Mouse (Mus musculus): ENCODE results near the gene Swap70. TPM values are rescaled to one million over a fixed set of nuclear protein-coding genes. Genes with fewer than 3 reads are reported as not detected.

The Swap70 gene
- polyA plus RNA-seq, 1 experiment from 2014 or later, result 28.2 TPM

- Histone ChIP-seq H3K4me3 (ENCODE audit: low read depth, low read length) (no peak overlapping the region), H3K36me3 (ENCODE audit: control insufficient read depth, insufficient read depth, low read length) (no peaks in the 10 kb centered on the region), H3K9me3 (ENCODE audit: control insufficient read depth, low read length) (no peaks in the 10 kb centered on the region), H3K4me1 (ENCODE audit: control insufficient read depth, insufficient read depth, low read length) (no peaks in the 10 kb centered on the region), H3K4me2 (ENCODE audit: low read depth, severe bottlenecking) (no peak overlapping the region), H3K9ac (ENCODE audit: low read length) (no peak overlapping the region), H3K27ac (replicated peaks; ENCODE audit: low read depth, low read length) (no peak overlapping the region), H3K27me3 (ENCODE audit: control insufficient read depth, insufficient read depth, low read length) (no peaks in the 10 kb centered on the region)
- 86% methylated on average over 11 of the region's 11 CpGs for WGBS
- ATAC-seq (ENCODE audit: insufficient number of reproducible peaks, low FRiP score, low TSS enrichment, low read depth), result no peak
- no peak for DNase-seq (ENCODE audit: low spot score)
Observed at GRCm38 (mm10) chr7:110258196-110258950, 36.9 kb downstream of the Swap70 start.

DNA sequence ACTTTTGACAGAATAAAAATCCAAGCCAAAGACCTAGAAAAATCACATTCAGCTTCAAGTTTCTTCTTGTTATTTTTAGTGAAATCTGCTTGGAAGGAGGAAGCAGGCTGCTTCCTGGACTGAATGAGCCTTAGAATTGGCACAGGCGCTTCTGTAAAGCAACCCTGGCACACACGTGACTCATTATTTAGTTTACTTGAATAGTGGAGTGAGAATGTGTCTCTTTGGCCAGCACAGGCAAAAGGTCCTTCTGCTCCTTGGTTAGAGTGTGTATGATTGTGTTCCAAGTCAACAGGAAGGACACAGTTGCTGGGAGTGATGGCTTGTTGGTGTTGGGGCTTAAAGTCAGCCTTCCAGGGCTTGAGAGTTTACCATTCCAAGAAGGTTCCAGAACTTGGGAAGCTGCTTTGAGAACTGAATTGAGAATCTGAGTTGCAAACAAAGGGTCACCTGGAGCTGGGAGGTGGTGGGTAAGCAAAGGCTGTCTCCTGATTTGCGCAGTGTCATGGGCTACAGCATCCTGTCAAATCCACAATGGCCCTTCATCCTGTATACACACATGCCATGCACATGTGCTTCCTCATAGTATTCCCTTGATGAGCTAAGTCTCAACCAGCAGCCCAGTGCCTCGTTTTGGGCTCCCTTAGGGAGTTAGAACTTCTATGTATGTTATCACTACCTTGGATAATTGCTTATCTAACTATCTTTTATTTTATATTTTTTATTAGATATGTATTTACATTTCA, 38.6 kb downstream of the Swap70 start:
- Histone ChIP-seq H3K36me3 (ENCODE audit: control insufficient read depth, insufficient read depth, low read length) (no peaks in the 10 kb centered on the region), H3K9ac (ENCODE audit: low read length) (no peak overlapping the region), H3K4me1 (ENCODE audit: control insufficient read depth, insufficient read depth, low read length) (no peaks in the 10 kb centered on the region), H3K4me3 (ENCODE audit: low read depth, low read length) (no peak overlapping the region), H3K4me2 (ENCODE audit: low read depth, severe bottlenecking) (no peak overlapping the region), H3K9me3 (ENCODE audit: control insufficient read depth, low read length) (no peaks in the 10 kb centered on the region), H3K27me3 (ENCODE audit: control insufficient read depth, insufficient read depth, low read length) (no peaks in the 10 kb centered on the region), H3K27ac (replicated peaks; ENCODE audit: low read depth, low read length) (no peak overlapping the region)
- WGBS, result 81% methylated on average over 4 of the region's 4 CpGs
- no peak for ATAC-seq (ENCODE audit: insufficient number of reproducible peaks, low FRiP score, low TSS enrichment, low read depth)
- DNase-seq (ENCODE audit: low spot score), result no peak

DNA sequence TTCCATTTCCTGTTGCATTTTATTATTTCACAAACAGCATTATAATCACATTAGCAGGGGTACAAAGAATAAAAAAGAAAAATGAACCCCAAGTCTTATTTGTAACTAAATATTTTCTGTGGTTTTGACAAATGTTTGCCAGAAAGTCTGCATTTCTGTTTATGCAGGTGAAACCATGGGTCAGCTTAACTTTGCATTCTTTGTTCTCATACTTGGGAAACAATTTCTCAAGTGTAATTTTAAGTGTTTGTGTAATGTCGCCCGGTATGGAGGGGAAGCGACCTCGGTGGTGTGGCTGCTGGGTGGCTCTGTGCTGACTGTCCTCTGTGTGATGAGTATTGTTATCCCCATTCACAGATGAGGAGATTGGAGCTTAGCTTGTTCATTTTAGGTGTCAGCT, 40.3 kb downstream of the Swap70 start:
- Histone ChIP-seq H3K4me3 (ENCODE audit: low read depth, low read length) (no peak overlapping the region), H3K36me3 (ENCODE audit: control insufficient read depth, insufficient read depth, low read length) (no peaks in the 10 kb centered on the region), H3K4me2 (ENCODE audit: low read depth, severe bottlenecking) (no peak overlapping the region), H3K9ac (ENCODE audit: low read length) (no peak overlapping the region), H3K27me3 (ENCODE audit: control insufficient read depth, insufficient read depth, low read length) (no peaks in the 10 kb centered on the region), H3K9me3 (ENCODE audit: control insufficient read depth, low read length) (no peaks in the 10 kb centered on the region), H3K27ac (replicated peaks; ENCODE audit: low read depth, low read length) (no peak overlapping the region), H3K4me1 (ENCODE audit: control insufficient read depth, insufficient read depth, low read length) (no peaks in the 10 kb centered on the region)
- ATAC-seq (ENCODE audit: insufficient number of reproducible peaks, low FRiP score, low TSS enrichment, low read depth) (no peak), DNase-seq (ENCODE audit: low spot score) (no peak)
- 85% methylated on average over 4 of the region's 4 CpGs for WGBS

DNA sequence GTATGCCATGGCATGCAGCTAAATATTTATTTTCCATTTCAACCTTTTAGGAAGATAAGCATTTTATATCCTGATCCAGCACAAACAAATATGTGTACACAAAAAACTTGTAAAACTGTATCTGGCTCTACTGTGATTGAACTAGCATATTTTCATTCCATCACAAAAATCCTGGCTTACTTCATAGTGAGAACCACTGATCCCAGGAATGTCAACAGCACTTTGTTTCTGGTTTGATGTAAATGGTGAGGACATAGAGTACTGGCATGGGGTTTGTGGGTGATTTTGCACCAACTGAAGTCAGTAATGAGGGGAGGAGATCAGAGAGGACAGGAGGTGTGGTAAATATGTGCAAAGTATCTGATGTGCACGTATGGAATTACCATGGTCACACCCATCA, 41.1 kb downstream of the Swap70 start:
- Histone ChIP-seq H3K36me3 (ENCODE audit: control insufficient read depth, insufficient read depth, low read length) (no peaks in the 10 kb centered on the region), H3K4me3 (ENCODE audit: low read depth, low read length) (no peak overlapping the region), H3K27me3 (ENCODE audit: control insufficient read depth, insufficient read depth, low read length) (no peaks in the 10 kb centered on the region), H3K9me3 (ENCODE audit: control insufficient read depth, low read length) (no peaks in the 10 kb centered on the region), H3K27ac (replicated peaks; ENCODE audit: low read depth, low read length) (no peak overlapping the region), H3K4me2 (ENCODE audit: low read depth, severe bottlenecking) (no peak overlapping the region), H3K9ac (ENCODE audit: low read length) (no peak overlapping the region), H3K4me1 (ENCODE audit: control insufficient read depth, insufficient read depth, low read length) (no peaks in the 10 kb centered on the region)
- ATAC-seq (ENCODE audit: insufficient number of reproducible peaks, low FRiP score, low TSS enrichment, low read depth) (no peak), DNase-seq (ENCODE audit: low spot score) (no peak)
- 69% methylated on average over 1 of the region's 1 CpGs for WGBS

DNA sequence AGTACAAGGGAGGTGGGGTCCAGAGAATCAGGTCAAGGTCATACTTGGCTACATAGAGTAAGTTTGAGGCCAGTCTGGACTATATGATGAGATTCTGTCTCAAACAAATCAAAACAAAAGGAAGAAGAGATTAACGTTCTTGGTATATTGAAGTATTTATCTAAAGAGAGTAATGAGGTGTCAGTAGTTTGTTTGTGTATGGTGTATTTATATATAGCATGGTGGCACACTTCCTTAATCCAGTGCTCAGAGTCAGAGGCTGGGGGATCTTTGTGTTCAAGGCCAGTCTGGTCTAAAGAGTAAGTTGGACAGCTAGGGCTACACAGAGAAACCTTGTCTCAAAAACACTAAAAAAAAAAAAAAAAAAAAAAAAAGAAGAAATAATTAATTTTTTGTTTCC, 42.0 kb downstream of the Swap70 start:
- DNase-seq (ENCODE audit: low spot score) (no peak), ATAC-seq (ENCODE audit: insufficient number of reproducible peaks, low FRiP score, low TSS enrichment, low read depth) (no peak)
- Histone ChIP-seq H3K36me3 (ENCODE audit: control insufficient read depth, insufficient read depth, low read length) (no peaks in the 10 kb centered on the region), H3K9ac (ENCODE audit: low read length) (no peak overlapping the region), H3K9me3 (ENCODE audit: control insufficient read depth, low read length) (no peaks in the 10 kb centered on the region), H3K27ac (replicated peaks; ENCODE audit: low read depth, low read length) (no peak overlapping the region), H3K4me1 (ENCODE audit: control insufficient read depth, insufficient read depth, low read length) (no peaks in the 10 kb centered on the region), H3K4me2 (ENCODE audit: low read depth, severe bottlenecking) (no peak overlapping the region), H3K27me3 (ENCODE audit: control insufficient read depth, insufficient read depth, low read length) (no peaks in the 10 kb centered on the region), H3K4me3 (ENCODE audit: low read depth, low read length) (no peak overlapping the region)
- 83% methylated on average over 1 of the region's 1 CpGs for WGBS

DNA sequence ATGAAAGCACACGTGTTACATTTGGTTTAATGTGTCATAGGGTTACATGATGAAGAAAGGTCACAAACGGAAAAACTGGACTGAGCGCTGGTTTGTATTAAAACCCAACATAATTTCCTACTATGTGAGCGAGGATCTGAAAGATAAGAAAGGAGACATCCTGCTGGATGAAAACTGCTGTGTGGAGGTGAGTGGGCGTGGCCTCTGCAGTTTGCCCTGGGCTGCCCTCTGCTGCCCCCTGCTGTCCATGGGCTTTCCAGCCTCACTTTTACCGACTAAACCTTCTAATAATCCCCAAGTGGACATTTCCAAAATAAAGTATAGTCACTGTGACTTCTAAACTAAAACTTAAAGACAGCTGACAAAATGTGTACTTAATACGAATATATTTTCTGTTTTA, 44.3 kb downstream of the Swap70 start:
- H3K4me1 ChIP-seq (ENCODE audit: control insufficient read depth, insufficient read depth, low read length), result no peaks in the 10 kb centered on the region
- H3K27ac ChIP-seq (replicated peaks; ENCODE audit: low read depth, low read length), result no peak overlapping the region
- H3K36me3 ChIP-seq (ENCODE audit: control insufficient read depth, insufficient read depth, low read length), result peaks cover 2% of the 10 kb centered on the region; the same call in 1 of the 2 replicates
- H3K27me3 ChIP-seq (ENCODE audit: control insufficient read depth, insufficient read depth, low read length), result no peaks in the 10 kb centered on the region
- no peak overlapping the region for H3K9ac ChIP-seq (ENCODE audit: low read length)
- DNase-seq (ENCODE audit: low spot score), result peak; percentile 91
- H3K4me2 ChIP-seq (ENCODE audit: low read depth, severe bottlenecking), result no peak overlapping the region
- WGBS, result 41% methylated on average over 7 of the region's 7 CpGs
- ATAC-seq (ENCODE audit: insufficient number of reproducible peaks, low FRiP score, low TSS enrichment, low read depth), result no peak
- H3K4me3 ChIP-seq (ENCODE audit: low read depth, low read length), result no peak overlapping the region
- H3K9me3 ChIP-seq (ENCODE audit: control insufficient read depth, low read length), result no peaks in the 10 kb centered on the region

- Histone ChIP-seq H3K36me3 (ENCODE audit: control insufficient read depth, insufficient read depth, low read length) (peaks cover 2% of the 10 kb centered on the region; the same call in 1 of the 2 replicates), H3K9ac (ENCODE audit: low read length) (no peak overlapping the region), H3K9me3 (ENCODE audit: control insufficient read depth, low read length) (no peaks in the 10 kb centered on the region), H3K4me3 (ENCODE audit: low read depth, low read length) (no peak overlapping the region), H3K4me1 (ENCODE audit: control insufficient read depth, insufficient read depth, low read length) (no peaks in the 10 kb centered on the region), H3K27me3 (ENCODE audit: control insufficient read depth, insufficient read depth, low read length) (no peaks in the 10 kb centered on the region), H3K4me2 (ENCODE audit: low read depth, severe bottlenecking) (no peak overlapping the region), H3K27ac (replicated peaks; ENCODE audit: low read depth, low read length) (no peak overlapping the region)
- ATAC-seq (ENCODE audit: insufficient number of reproducible peaks, low FRiP score, low TSS enrichment, low read depth), result no peak
- no peak for DNase-seq (ENCODE audit: low spot score)
Observed at GRCm38 (mm10) chr7:110267014-110267413, 45.5 kb downstream of the Swap70 start.

GRCm38 (mm10) chr7:110267994-110268393, 46.5 kb downstream of the Swap70 start:
- Histone ChIP-seq H3K27ac (replicated peaks; ENCODE audit: low read depth, low read length) (no peak overlapping the region), H3K27me3 (ENCODE audit: control insufficient read depth, insufficient read depth, low read length) (no peaks in the 10 kb centered on the region), H3K4me1 (ENCODE audit: control insufficient read depth, insufficient read depth, low read length) (no peaks in the 10 kb centered on the region), H3K4me2 (ENCODE audit: low read depth, severe bottlenecking) (no peak overlapping the region), H3K4me3 (ENCODE audit: low read depth, low read length) (no peak overlapping the region), H3K36me3 (ENCODE audit: control insufficient read depth, insufficient read depth, low read length) (peaks cover 2% of the 10 kb centered on the region; the same call in 1 of the 2 replicates), H3K9me3 (ENCODE audit: control insufficient read depth, low read length) (no peaks in the 10 kb centered on the region), H3K9ac (ENCODE audit: low read length) (no peak overlapping the region)
- DNase-seq (ENCODE audit: low spot score), result no peak
- 93% methylated on average over 9 of the region's 9 CpGs for WGBS
- no peak for ATAC-seq (ENCODE audit: insufficient number of reproducible peaks, low FRiP score, low TSS enrichment, low read depth)
